Mouse (Mus musculus) thymus, adult 2 months (tissue): ENCODE results near the gene Tuba3a.

ENCODE experiments used
- CTCF ChIP-seq: fragments of 200-500 bp; IDR thresholded peaks from 2 replicates; pipeline ENCODE4 v1.5.1; 2012; ENCODE audit warnings: mild to moderate bottlenecking, control low read depth, low read length, moderate library complexity, borderline replicate concordance; ENCODE audit not compliant: control insufficient read depth, poor library complexity, insufficient read depth; ENCODE audit errors: extremely low read depth
- POLR2A ChIP-seq: fragments of 200-500 bp; IDR thresholded peaks from 2 replicates; pipeline ENCODE4 v1.6.1; 2012; ENCODE audit warnings: mild to moderate bottlenecking, low read length, control low read depth, moderate library complexity; ENCODE audit not compliant: control insufficient read depth, poor library complexity, insufficient read depth; ENCODE audit errors: extremely low read depth

DNA sequence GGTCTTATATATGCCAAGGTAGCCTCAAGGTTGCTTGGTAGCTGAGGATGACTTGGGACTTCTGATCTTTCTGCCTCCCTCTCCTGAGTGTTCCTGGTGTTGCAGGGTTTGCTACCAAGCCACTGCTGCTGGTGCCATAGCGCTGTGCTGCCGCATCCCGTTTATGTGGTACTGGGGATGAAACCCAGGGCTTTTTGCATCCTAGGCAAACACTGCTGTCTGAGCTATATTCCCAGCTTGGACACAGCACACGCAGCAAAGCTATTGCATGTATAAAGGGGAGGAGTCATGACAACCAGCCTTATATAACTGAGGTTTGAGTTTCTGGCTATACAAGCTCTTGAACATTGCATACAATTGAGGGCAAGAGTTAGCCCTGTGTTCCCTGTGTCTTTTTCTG, 48.4 kb downstream of the Tuba3a start:
- TF ChIP-seq CTCF (no peak), POLR2A (no peak)
